Mouse (Mus musculus) embryonic facial prominence, embryonic 11.5 days (tissue): Measurements from ENCODE around the gene Birc7. TPM values are rescaled to one million over a fixed set of nuclear protein-coding genes. Genes with fewer than 3 reads are reported as not detected.
A peak's percentile ranks its signal among the peaks of the same experiment; 100 is the strongest.

Experiments
- ATAC-seq: fragments of 200-750 bp; cut with Nextera tagmentation; replicated peaks from 2 replicates; pipeline ENCODE4 v1.8.0; 2017; ENCODE audit warnings: low read depth; ENCODE audit not compliant: insufficient number of reproducible peaks, low FRiP score, low TSS enrichment
- DNase-seq: peaks from one replicate; pipeline ENCODE4 v3.0.0-alpha.2; 2015; ENCODE audit warnings: low spot score
- H3K27ac ChIP-seq: fragments of 300-500 bp; sonication (generic); replicated peaks from 2 replicates; pipeline ENCODE4 v1.5.1; 2014; ENCODE audit warnings: mild to moderate bottlenecking, low read depth, low read length, control low read depth
- H3K27me3 ChIP-seq: fragments of 300-500 bp; sonication (generic); 2 replicates; pipeline ENCODE4 v1.6.1; 2014; ENCODE audit warnings: mild to moderate bottlenecking, low read length, moderate library complexity, mixed read lengths; ENCODE audit not compliant: control insufficient read depth, insufficient read depth
- H3K36me3 ChIP-seq: fragments of 300-500 bp; sonication (generic); replicated peaks from 2 replicates; pipeline ENCODE4 v1.6.1; 2014; ENCODE audit warnings: low read depth, mild to moderate bottlenecking, low read length, moderate library complexity, mixed read lengths; ENCODE audit not compliant: control insufficient read depth, insufficient read depth
- H3K4me1 ChIP-seq: fragments of 300-500 bp; sonication (generic); 2 replicates; pipeline ENCODE4 v1.6.1; 2014; ENCODE audit warnings: low read length, mixed read lengths; ENCODE audit not compliant: control insufficient read depth, insufficient read depth
- H3K4me2 ChIP-seq: fragments of 300-500 bp; sonication (generic); 2 replicates; pipeline ENCODE4 v1.6.1; 2014; ENCODE audit warnings: low read depth, mild to moderate bottlenecking, control low read depth, low read length, moderate library complexity
- H3K4me3 ChIP-seq: fragments of 300-500 bp; sonication (generic); 2 replicates; pipeline ENCODE4 v1.5.1; 2014; ENCODE audit warnings: low read depth, low read length, control low read depth
- H3K9ac ChIP-seq: fragments of 300-500 bp; sonication (generic); replicated peaks from 2 replicates; pipeline ENCODE4 v1.6.1; 2014; ENCODE audit warnings: mild to moderate bottlenecking, control low read depth, low read length
- H3K9me3 ChIP-seq: fragments of 300-500 bp; sonication (generic); replicated peaks from 2 replicates; pipeline ENCODE4 v1.6.1; 2016; ENCODE audit warnings: mild to moderate bottlenecking, low read length, inconsistent platforms, mixed read lengths; ENCODE audit not compliant: control insufficient read depth
- WGBS: fragments of 180-500 bp; shearing (Covaris S2); extraction: QIAGEN DNeasy Blood & Tissue Kit; methylation state at CpG from one replicate; pipeline ENCODE4 v1.1.7; 2014; 5-methylcytosine and 5-hydroxymethylcytosine counted together
- polyA plus RNA-seq: library from polyadenylated mRNA; unstranded; fragments of >200 nt; fragmentation: Nextera tagmentation; extraction: Ambion mirVana; gene quantifications from 2 replicates; pipeline ENCODE4 v1.2.1, GENCODE M21; 2014

Birc7 gene
- polyA plus RNA-seq, 1 experiment from 2014 or later, result 0.18 TPM

DNA sequence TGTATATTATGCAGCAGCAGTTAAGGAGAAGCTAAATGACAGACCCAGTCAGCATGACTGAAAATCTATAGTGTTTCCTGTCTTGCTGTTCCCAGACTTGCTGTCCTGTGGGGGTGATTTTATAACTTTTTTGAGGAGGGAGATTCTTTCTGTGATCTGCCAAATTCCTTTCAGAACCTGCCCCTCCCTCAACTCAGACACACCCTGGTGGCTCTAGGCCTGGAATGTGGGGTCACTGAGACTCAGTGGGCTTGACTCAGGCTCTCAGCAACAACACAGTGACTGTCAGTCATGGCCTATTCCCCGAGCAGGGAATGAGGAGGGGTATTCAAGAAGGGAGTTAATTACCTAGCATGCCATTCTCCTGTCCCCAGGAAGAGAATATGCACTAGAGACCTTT is 21.1 kb downstream of the Birc7 start:
- ATAC-seq, result no peak
- H3K36me3 ChIP-seq, result no peaks in the 10 kb centered on the region
- no peak overlapping the region for H3K4me2 ChIP-seq

GRCm38 (mm10) chr2:180952731-180953171 is 23.9 kb downstream of the Birc7 start:
- ATAC-seq (peak; percentile 17; the same call in 1 of the 2 replicates), DNase-seq (peak; percentile 30)
- Histone ChIP-seq H3K9ac (peak overlapping the region; percentile 13; the same call in 1 of the 2 replicates), H3K27ac (peak overlapping the region; percentile 41; the same call in 1 of the 2 replicates), H3K4me1 (peaks cover 7% of the 10 kb centered on the region; the same call in 1 of the 2 replicates), H3K27me3 (0 out of 2 replicates have a peak, but pooled peaks cover 5% of the 10 kb centered on the region), H3K4me3 (no peak overlapping the region), H3K36me3 (no peaks in the 10 kb centered on the region), H3K4me2 (peak overlapping the region; percentile 88), H3K9me3 (no peaks in the 10 kb centered on the region)
- WGBS, result 10% methylated on average over 9 of the region's 9 CpGs

More for the DNA sequence above, 21.1 kb downstream of the Birc7 start:
- no peak for DNase-seq
- peaks cover 7% of the 10 kb centered on the region; the same call in 1 of the 2 replicates for H3K4me1 ChIP-seq
- no peak overlapping the region for H3K27ac ChIP-seq
- H3K9me3 ChIP-seq, result no peaks in the 10 kb centered on the region
- no peak overlapping the region for H3K9ac ChIP-seq
- H3K4me3 ChIP-seq, result no peak overlapping the region
- WGBS, result 4% methylated on average over 1 of the region's 1 CpGs
- 0 out of 2 replicates have a peak, but pooled peaks cover 5% of the 10 kb centered on the region for H3K27me3 ChIP-seq

DNA sequence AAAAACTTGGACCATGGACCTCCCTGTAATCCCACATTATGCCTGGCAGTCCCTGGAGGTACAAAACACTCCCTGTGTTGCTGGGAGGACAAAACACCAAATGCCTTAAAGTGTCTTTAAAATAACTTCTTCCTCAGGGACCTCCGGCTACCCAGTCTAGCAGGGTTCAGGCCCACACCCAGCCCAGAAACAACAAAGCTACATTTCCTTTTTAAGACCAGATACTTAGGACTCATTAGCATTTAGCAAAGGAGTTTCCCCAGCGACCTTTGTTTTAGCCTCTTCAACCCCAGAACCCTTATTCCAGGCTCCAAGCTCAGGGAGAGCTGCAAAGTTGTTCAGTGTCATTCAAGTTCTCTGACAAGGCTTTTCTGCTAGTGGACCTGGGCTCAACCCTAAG is 24.8 kb downstream of the Birc7 start:
- peak overlapping the region; percentile 50 for H3K4me3 ChIP-seq
- H3K9me3 ChIP-seq, result no peaks in the 10 kb centered on the region
- DNase-seq (no peak), ATAC-seq (no peak)
- peak overlapping the region; percentile 62 for H3K9ac ChIP-seq
- H3K4me1 ChIP-seq, result peaks cover 7% of the 10 kb centered on the region; the same call in 1 of the 2 replicates
- no peaks in the 10 kb centered on the region for H3K36me3 ChIP-seq
- 0 out of 2 replicates have a peak, but pooled peaks cover 5% of the 10 kb centered on the region for H3K27me3 ChIP-seq
- peak overlapping the region; percentile 52 for H3K27ac ChIP-seq
- 30% methylated on average over 2 of the region's 2 CpGs for WGBS
- H3K4me2 ChIP-seq, result peak overlapping the region; percentile 88

DNA sequence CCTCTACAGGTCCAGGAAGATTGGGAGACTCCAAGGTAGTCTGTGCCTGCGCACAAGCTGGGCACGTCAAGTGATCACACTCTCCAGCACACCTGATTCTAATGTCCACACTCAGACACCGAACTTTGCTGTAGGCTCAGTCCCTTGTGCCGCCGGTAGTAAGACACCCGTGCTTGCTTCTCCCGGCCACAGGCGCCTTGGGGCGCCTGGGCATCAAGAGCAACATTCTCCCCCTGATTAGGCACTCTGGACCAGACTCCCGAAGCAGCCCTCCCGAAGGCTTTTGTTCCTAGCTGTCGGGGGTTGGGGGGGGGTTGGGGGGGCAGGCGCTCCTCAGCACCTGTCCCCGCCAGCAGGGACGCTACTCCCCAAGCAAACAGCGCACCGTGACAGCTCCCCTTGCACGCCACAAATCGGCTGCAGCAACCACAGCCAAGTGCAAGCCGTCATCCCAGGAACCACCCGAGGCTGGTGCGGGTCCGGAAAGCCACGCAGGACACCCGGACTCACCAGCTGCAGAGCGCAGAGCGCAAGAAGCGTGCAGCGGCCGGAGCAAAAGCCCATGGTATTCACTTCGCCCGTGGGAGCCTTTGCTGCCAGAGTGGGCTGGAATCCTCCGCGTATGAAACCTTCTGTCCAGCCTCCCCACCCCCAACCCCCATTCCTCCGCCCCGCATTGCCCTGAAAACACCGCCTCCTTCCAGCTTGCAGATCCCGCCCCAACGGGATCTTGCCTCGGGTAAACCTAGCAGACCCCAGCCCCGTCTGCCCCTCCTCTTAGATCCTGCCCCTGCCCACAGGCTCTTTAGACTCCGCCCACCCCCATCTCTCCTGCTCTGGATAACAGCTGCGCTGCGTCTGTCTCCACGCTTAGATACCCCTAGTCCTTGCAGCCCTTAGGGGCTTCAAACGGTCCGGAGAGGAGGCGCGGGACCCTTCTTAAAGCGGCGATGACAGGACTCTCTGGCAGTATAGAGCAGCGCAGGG is 25.5 kb downstream of the Birc7 start, which contains the start of gene Nkain4:
Nkain4 (minus strand) TSS at position 639 of the 987 bp plus-strand sequence.
- peak within 1 kb of the TSS; percentile 62 for H3K9ac ChIP-seq
- H3K27ac ChIP-seq, result peak within 1 kb of the TSS; percentile 52
- H3K27me3 ChIP-seq, result 0 out of 2 replicates have a peak, but pooled peaks cover 5% of the 10 kb centered on the region
- under 1% methylated on average over 52 of the region's 52 CpGs for WGBS
- ATAC-seq (peak; percentile 93), DNase-seq (peak; percentile 92)
- peaks cover 7% of the 10 kb centered on the region; the same call in 1 of the 2 replicates for H3K4me1 ChIP-seq
- no peaks in the 10 kb centered on the region for H3K9me3 ChIP-seq
- peak within 1 kb of the TSS; percentile 50 for H3K4me3 ChIP-seq
- H3K4me2 ChIP-seq, result peak within 1 kb of the TSS; percentile 88
- H3K36me3 ChIP-seq, result no peaks in the 10 kb centered on the region

DNA sequence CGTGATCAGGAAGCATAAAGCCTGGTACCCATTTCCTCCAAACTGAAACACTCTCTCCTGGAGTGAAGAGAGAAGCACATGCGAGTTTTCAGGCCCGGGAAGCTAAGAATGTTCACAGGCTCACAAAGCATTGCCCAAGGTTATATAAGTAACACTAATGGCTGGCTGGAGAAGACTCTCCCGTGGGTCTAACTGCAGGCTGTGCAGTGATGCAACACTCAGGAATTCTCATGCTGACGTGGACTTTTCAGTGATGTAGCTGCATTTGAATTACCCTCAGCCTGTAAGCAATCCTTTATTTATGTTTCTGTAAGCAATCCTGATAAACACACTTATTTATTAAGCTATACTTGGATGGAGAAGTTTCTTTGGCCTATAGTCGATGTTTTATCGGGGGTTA is 30.8 kb downstream of the Birc7 start:
- Histone ChIP-seq H3K27ac (no peak overlapping the region), H3K9ac (no peak overlapping the region), H3K9me3 (no peaks in the 10 kb centered on the region), H3K4me3 (no peak overlapping the region), H3K27me3 (no peaks in the 10 kb centered on the region), H3K4me1 (no peaks in the 10 kb centered on the region), H3K4me2 (no peak overlapping the region), H3K36me3 (no peaks in the 10 kb centered on the region)
- WGBS, result 79% methylated on average over 7 of the region's 7 CpGs
- ATAC-seq (no peak), DNase-seq (no peak)

DNA sequence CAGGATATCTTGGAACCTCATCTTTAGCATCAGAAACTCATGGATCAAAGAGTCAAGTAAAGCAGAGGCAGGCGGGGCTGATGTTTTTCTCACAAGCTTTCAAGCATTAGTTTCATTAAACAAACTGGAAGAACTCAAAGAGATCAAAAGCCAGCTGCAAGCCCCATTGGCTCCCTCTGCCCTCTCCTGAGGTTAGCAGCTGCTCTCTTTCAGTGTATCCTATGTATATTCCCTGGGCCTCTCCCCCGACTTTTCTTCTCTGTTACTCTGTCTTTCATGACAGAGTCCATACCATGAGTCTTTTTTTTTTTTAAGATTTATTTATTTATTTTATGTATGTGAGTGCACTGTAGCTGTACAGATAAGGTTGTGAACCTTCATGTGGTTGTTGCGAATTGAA is 31.4 kb downstream of the Birc7 start:
- H3K4me1 ChIP-seq, result no peaks in the 10 kb centered on the region
- H3K9ac ChIP-seq, result no peak overlapping the region
- no peaks in the 10 kb centered on the region for H3K9me3 ChIP-seq
- 78% methylated on average over 3 of the region's 3 CpGs for WGBS
- no peak overlapping the region for H3K4me3 ChIP-seq
- ATAC-seq (no peak), DNase-seq (no peak)
- H3K27me3 ChIP-seq, result no peaks in the 10 kb centered on the region
- H3K36me3 ChIP-seq, result no peaks in the 10 kb centered on the region
- no peak overlapping the region for H3K4me2 ChIP-seq
- no peak overlapping the region for H3K27ac ChIP-seq

DNA sequence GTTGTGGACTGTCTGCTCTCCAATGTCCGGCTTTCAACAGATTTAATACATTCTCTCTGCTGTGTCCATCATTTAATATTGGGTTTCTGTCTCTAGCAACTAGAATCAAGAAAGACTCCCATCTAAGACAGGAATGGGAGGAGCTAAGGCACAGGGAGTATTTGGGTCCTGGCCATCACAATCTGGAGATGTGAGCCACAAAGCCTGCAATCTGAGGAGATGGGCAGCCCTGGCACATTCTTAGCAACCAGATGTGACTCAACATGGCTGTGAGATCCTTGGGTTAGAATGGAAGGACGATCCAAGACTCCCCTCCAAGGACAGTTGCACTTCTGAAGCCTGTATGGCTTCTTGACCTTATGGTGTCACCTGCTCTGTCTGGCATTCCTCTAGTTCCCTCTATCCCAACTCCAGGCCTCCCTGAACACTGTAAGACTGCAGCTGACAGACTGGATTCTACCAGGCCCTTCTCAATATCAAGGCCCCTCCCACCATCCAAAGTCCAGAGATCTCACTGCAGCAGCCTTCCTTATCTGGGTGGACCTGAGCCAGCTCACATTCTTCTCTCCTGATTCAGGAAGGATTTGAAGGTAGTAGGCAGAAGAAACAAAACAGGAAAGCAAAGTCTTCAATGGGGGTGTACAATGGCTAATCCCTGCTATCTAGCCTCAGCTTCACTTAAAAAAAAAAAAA is 33.9 kb downstream of the Birc7 start:
- ATAC-seq (no peak), DNase-seq (no peak)
- WGBS, result 76% methylated on average over 2 of the region's 2 CpGs
- Histone ChIP-seq H3K9me3 (no peaks in the 10 kb centered on the region), H3K9ac (no peak overlapping the region), H3K4me2 (no peak overlapping the region), H3K27ac (no peak overlapping the region), H3K4me1 (no peaks in the 10 kb centered on the region), H3K4me3 (no peak overlapping the region), H3K27me3 (no peaks in the 10 kb centered on the region), H3K36me3 (no peaks in the 10 kb centered on the region)
